Mouse (Mus musculus): ENCODE results near the gene Bag5. TPM values are rescaled to one million over a fixed set of nuclear protein-coding genes. Genes with fewer than 3 reads are reported as not detected.
"Not testable (repeated sequence)": the region's sequence is repeated elsewhere in the genome, so short reads cannot be mapped to it uniquely, and the experiment has no call there.

Bag5 gene
- polyA plus RNA-seq, 1 experiment: 35.9 TPM

DNA sequence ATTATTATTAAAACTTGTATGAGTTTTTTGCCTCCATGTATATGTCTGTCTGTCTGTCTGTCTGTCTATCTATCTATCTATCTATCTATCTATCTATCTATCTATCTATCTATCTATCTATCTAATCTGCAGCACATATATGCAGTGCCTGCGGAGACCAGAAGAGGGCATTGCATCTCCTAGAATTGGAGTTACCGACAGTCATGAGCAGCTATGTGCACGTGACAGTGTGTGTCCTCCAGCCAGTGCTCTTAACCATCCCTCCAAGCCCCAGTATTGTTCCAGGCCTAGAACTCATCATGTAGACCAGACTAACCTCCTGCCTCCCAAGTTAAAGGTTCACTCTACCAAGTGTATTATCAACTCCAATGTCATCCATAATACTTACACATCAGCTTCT lies 25.7 kb upstream of the Bag5 start:
- no peak overlapping the region for H3K4me3 ChIP-seq (ENCODE audit: insufficient read depth, low read length)
- TF ChIP-seq POLR2A (IDR thresholded peaks at IDR 0.05; ENCODE audit: low read depth, low read length) (no peak), CTCF (IDR thresholded peaks at IDR 0.05; ENCODE audit: borderline replicate concordance, insufficient read depth, low read length) (peak; percentile 71; the same call in 1 of the 2 replicates)
- no peaks in the 10 kb centered on the region for H3K4me1 ChIP-seq (ENCODE audit: control insufficient read depth, insufficient read depth, low read length)
- H3K27ac ChIP-seq (ENCODE audit: insufficient read depth, low read length): no peak overlapping the region

GRCm38 (mm10) chr12:111737370-111737769 lies 24.3 kb upstream of the Bag5 start:
- Histone ChIP-seq H3K27ac (ENCODE audit: insufficient read depth, low read length) (no peak overlapping the region), H3K4me1 (ENCODE audit: control insufficient read depth, insufficient read depth, low read length) (no peaks in the 10 kb centered on the region), H3K4me3 (ENCODE audit: insufficient read depth, low read length) (no peak overlapping the region)
- TF ChIP-seq POLR2A (IDR thresholded peaks at IDR 0.05; ENCODE audit: low read depth, low read length): no peak
- TF ChIP-seq CTCF (IDR thresholded peaks at IDR 0.05; ENCODE audit: borderline replicate concordance, insufficient read depth, low read length): no peak

DNA sequence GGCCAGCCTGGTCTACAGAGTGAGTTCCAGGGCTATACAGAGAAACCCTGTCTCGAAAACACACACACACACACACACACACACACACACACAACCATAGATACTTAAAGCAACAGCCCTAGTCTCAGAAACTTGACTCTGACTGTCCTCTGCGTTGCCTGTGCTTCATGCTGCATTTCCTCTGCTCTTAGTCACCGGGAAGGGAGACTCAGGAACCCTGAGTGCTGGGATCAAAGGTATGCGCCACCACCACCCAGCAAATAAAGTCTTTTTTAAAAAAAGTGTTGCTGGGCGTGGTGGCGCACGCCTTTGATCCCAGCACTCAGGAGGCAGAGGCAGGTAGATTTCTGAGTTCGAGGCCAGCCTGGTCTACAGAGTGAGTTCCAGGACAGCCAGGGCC lies 23.6 kb upstream of the Bag5 start:
- H3K27ac ChIP-seq (ENCODE audit: insufficient read depth, low read length); H3K4me3 ChIP-seq (ENCODE audit: insufficient read depth, low read length); H3K4me1 ChIP-seq (ENCODE audit: control insufficient read depth, insufficient read depth, low read length): not testable (repeated sequence)

DNA sequence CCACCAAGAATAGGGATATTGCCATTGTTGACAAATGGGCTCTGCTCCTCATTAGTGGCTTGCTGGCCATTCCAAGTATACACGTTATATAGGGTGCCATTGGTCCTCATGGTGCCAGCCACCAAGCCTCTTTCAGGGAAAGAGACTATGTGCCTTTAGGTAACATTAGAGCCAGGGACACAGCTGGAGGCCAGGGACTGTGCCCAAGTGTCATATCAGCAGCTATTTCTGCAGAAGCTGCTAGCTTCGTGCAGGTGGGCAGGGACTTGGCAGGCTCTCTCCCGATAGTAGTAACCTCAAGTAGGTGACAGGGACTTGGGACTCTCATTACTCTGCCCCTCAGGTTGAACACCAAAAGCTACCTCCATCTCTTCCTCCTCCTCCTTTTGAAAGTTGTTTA lies 21.9 kb upstream of the Bag5 start:
- Histone ChIP-seq H3K4me3 (ENCODE audit: insufficient read depth, low read length) (no peak overlapping the region), H3K4me1 (ENCODE audit: control insufficient read depth, insufficient read depth, low read length) (no peaks in the 10 kb centered on the region), H3K27ac (ENCODE audit: insufficient read depth, low read length) (no peak overlapping the region)
- TF ChIP-seq CTCF (IDR thresholded peaks at IDR 0.05; ENCODE audit: borderline replicate concordance, insufficient read depth, low read length): no peak
- TF ChIP-seq POLR2A (IDR thresholded peaks at IDR 0.05; ENCODE audit: low read depth, low read length): no peak

DNA sequence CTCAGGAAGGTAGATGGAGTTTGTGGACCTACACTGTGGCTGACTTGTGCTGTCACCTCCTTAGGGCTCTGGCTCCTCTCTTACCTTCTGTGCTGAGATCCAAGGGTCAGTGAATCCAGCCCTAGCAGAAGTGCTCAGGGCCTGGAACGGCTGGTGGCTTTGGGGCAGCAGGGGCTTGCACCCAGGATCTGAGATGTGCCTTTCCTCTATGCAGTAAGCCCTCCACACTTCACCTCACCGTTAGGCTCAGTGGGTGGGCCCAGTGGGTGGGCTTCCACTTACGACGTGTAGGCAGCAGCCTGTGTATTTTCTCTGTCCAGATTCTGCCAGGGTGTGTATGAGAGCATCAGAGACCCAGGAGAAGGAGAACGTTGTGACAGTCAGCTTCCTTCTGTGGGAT lies 19.9 kb upstream of the Bag5 start:
- TF ChIP-seq POLR2A (IDR thresholded peaks at IDR 0.05; ENCODE audit: low read depth, low read length): no peak
- TF ChIP-seq CTCF (IDR thresholded peaks at IDR 0.05; ENCODE audit: borderline replicate concordance, insufficient read depth, low read length): no peak
- Histone ChIP-seq H3K4me3 (ENCODE audit: insufficient read depth, low read length) (no peak overlapping the region), H3K27ac (ENCODE audit: insufficient read depth, low read length) (no peak overlapping the region), H3K4me1 (ENCODE audit: control insufficient read depth, insufficient read depth, low read length) (no peaks in the 10 kb centered on the region)

DNA sequence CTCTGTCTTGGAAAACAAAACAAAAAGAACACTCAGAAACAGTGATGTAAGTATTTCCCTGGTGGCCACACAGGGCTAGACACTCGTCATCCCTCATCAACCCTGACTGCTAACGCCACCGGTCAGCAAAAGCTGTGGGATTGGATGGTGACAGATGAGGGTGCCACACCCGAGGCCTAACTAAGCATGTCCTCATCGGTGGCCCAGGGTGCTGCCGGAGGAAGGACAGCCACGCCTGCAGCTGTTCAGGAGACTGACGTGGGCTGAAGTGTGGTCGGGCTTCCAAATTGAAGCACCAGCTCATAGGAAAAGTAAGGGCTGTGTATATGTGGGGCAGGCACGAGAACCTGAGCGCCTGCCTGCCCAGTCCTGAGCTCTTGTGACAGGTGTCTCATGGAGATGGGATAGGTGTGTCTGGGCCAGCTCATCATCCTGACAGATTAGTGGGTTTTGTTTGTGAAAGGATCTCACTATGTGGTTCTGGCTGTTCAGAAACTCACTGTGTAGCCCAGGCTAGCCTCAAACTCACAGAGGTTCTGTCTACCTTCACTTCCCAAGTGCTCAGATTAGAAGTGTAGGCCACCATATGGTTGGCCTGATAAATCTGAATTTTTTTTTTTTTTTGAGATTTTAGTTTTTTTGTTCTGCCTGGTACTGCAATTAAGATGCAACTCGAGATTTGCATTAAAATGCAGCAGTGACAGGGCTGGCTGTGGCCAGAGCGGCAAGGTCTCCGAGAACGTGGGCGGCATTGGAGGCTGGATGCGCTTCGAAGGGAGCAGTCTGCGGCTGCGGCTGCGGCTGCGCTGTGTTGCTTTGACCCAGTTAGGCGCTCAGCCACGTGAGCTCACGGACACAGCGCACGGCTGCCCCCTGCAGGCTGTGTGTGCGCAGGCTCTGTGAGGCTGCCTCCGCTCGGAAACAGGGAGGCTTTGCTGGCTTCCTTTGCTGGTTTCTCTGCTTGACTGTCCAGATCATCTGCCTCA lies 19.1 kb upstream of the Bag5 start:
- 0 out of 2 replicates have a peak, but pooled peaks have one; percentile 20 for TF ChIP-seq POLR2A (IDR thresholded peaks at IDR 0.05; ENCODE audit: low read depth, low read length)
- peak; percentile 98 for TF ChIP-seq CTCF (IDR thresholded peaks at IDR 0.05; ENCODE audit: borderline replicate concordance, insufficient read depth, low read length)
- Histone ChIP-seq H3K27ac (ENCODE audit: insufficient read depth, low read length) (no peak overlapping the region), H3K4me3 (ENCODE audit: insufficient read depth, low read length) (no peak overlapping the region), H3K4me1 (ENCODE audit: control insufficient read depth, insufficient read depth, low read length) (no peaks in the 10 kb centered on the region)

DNA sequence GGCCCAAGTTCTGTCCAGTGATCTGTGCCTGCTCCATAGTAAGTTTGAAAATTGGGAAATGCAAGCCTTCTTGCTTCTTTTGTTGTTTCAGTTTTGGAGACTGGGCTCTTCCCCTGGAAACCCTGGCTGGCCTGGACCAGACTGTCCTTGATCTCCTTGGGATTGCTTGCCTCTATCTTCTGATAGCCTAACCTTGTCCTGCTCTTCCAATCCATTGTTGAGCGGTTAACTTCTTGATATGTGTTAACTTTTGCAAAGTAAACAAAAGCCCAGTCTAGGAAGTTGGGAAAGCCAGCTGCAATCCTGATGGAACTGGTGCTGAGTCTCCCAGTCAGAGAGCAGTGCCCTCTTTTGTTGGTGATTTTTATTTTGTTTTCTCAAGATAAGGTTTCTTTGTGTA lies 14.9 kb upstream of the Bag5 start:
- Histone ChIP-seq H3K27ac (ENCODE audit: insufficient read depth, low read length) (no peak overlapping the region), H3K4me1 (ENCODE audit: control insufficient read depth, insufficient read depth, low read length) (no peaks in the 10 kb centered on the region), H3K4me3 (ENCODE audit: insufficient read depth, low read length) (no peak overlapping the region)
- TF ChIP-seq CTCF (IDR thresholded peaks at IDR 0.05; ENCODE audit: borderline replicate concordance, insufficient read depth, low read length) (no peak), POLR2A (IDR thresholded peaks at IDR 0.05; ENCODE audit: low read depth, low read length) (no peak)

DNA sequence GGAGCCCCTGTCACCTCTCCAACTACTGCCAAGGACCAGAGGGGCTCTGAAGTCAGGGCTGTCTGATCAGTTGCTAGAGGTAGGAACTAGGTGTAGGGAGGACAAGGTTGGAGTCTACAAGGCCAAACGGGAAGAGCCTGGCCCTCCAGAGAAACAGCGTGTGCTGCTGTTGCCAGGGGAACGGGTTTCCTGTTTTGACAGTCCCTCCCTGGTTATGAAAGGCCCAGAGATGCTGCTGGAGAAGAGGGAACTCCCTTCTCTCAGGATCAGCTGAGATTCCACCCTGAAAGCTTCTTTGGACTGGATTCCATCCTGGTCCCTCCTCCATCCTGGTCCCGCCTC lies 13.0 kb upstream of the Bag5 start:
- Histone ChIP-seq H3K4me3 (ENCODE audit: insufficient read depth, low read length) (no peak overlapping the region), H3K27ac (ENCODE audit: insufficient read depth, low read length) (no peak overlapping the region), H3K4me1 (ENCODE audit: control insufficient read depth, insufficient read depth, low read length) (no peaks in the 10 kb centered on the region)
- TF ChIP-seq POLR2A (IDR thresholded peaks at IDR 0.05; ENCODE audit: low read depth, low read length) (no peak), CTCF (IDR thresholded peaks at IDR 0.05; ENCODE audit: borderline replicate concordance, insufficient read depth, low read length) (no peak)

DNA sequence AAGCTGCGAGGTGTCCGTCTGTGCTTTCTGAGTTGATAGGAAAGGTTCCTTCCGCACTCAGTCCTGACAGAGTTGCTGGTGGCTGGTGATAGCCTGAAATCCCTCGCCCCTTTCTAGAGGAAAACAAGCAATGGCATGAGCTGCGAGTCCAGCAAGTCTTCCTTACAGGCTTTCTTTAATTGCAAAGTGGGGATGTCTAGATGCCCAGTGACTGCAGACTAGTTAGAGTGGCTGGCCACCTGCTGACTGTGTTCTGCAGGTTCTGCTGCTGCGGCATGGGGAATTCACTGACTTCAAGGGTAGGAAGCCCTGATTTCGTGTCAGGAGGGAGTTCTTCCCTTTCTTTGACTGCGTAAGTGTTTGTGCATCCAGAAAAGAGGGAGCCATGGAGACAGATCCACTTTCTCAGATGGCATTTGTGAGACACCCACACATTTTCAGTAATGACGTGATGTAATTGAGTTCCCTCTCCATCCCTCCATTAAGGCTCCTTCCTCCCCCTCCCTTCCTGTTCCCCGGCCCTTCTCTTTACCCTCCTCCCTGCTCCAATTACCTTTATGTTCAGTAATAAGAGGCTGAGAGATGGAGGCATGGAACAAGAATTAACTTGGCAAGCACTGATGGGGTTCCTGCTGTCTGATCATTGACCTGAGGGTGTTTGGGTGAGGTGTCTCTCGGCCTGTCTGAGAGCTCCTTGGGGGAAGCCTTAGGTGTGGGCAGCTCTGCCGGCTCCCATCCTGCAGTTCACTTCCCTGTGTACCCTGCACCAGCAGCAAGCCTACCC lies 12.5 kb upstream of the Bag5 start:
- Histone ChIP-seq H3K4me3 (ENCODE audit: insufficient read depth, low read length) (no peak overlapping the region), H3K4me1 (ENCODE audit: control insufficient read depth, insufficient read depth, low read length) (no peaks in the 10 kb centered on the region), H3K27ac (ENCODE audit: insufficient read depth, low read length) (no peak overlapping the region)
- TF ChIP-seq POLR2A (IDR thresholded peaks at IDR 0.05; ENCODE audit: low read depth, low read length) (no peak), CTCF (IDR thresholded peaks at IDR 0.05; ENCODE audit: borderline replicate concordance, insufficient read depth, low read length) (no peak)
